Mouse (Mus musculus) right cerebral cortex, adult 2 months (tissue): ENCODE data around the gene Wdfy3.

ENCODE experiments used
- DNase-seq, 2 experiments: peaks; one replicate each; pipeline ENCODE4 v3.0.0; 2021 to 2022; ENCODE audit warnings: low spot score in 2 of 2

The Wdfy3 gene

DNA sequence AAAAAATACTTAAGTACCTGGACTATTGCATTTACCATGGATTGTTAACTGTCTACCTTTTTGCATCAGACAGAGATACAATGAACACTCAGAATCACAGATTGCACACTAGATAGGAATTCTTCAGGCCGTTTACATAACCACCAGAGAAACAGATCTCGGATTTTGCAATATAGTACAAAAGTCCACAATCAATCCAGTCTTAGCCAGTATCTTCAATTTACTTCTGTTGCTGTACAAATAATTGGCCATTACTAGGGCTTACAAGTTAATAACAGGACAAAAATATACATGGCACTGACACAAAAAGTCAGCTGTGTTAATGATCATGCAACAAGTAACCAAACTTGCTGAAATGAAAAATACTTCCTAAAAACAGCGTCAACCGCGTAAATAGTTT is 236.7 kb downstream of the Wdfy3 start:
- no peak for DNase-seq

DNA sequence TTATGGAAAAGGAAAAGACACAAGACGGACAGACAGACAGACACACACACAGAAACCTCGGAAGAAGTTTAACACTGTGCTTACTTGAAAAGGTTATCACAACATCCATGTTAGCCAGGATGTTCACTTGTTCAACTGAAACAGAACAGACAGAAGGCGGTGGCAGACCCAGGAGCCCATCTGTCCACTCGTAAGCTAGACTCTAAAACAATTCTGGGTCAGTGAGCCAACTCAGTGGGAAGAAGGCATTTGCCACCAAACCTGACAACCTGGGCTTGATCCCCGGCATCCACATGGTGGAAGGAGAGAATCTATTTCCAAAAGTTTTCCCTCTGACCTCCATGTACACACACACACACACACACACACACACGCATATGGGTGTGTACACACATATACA is 237.7 kb downstream of the Wdfy3 start:
- no peak for DNase-seq

DNA sequence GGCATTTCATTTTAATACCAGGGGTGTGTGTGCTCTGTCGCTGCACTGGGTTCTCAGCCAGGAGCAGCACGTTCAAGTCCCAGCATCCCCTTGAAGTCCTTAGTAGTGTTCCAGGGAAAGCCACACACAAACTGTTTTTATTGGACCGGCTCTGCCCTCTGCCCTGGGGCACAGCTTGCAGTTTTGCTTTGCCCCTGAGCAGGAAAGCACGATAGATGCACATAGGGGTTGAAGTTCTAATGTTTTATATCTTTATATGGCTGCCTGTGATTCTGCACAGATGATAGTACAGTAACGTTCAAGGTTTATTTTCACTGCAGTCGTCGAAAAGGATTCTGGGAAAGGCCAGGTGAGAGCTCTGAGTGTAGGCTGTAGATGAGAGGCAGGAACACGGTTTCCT is 239.5 kb downstream of the Wdfy3 start:
- no peak for DNase-seq

DNA sequence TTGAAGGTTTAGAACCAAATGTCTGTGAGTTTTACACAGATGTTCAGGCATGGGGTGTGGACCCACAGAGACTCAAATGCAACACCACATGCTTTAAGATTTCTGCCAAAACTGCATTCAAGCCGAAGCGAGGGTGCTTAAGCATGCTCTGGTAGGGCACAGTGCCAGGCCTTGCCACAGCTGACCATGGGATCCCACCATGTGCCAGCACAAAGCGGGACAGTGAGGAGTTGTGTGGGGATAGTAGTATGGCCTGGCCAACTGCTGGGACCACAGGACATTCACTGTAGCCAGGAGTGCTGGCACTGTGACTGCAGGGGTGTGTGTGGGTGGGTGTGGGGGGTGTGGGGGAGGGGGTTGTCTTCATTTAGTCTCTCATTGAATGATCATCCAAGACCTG is 240.8 kb downstream of the Wdfy3 start:
- no peak for DNase-seq

DNA sequence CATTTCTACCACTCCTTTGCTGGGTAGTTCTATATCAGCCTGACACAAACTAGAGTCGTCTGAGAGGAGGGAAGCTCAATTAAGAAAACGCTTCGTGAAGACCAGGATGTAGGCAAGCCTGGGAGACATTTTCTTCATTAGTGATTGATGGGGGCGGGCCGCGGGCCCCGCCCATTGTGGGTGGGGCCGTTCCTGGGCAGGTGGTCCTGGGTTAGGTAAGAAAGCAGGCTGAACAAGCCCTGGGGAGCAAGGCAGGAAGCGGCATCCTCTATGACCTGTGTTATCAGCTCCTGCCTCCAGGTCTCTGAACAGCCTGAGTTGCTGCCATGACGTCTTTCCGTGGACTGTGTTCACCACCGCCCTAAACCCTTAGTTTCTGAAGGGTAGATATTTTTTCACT is 242.2 kb downstream of the Wdfy3 start:
- DNase-seq: no peak

DNA sequence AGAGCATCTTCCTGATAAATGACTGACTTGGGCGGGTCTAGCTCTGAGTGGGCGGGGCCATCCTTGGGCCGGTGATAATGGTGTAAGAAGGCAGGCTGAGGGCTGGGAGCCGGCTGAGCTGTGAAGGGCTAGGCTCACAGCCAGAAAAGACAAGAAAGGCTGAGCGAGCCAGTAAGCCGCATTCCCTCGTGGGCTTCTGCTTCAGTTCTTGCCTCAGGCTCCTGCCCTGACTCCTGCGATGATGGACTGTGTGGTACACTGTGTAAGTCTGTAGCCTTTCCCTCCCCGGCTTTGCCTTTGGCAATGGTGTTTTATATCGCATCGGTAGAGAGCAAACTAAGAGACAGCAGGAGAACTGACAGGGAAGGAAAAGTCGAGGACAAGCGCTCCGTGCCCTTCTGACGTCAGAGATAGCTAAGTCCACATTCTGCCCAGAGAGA is 243.2 kb downstream of the Wdfy3 start:
- peak in 1 of 2 experiments; percentile 33 for DNase-seq

DNA sequence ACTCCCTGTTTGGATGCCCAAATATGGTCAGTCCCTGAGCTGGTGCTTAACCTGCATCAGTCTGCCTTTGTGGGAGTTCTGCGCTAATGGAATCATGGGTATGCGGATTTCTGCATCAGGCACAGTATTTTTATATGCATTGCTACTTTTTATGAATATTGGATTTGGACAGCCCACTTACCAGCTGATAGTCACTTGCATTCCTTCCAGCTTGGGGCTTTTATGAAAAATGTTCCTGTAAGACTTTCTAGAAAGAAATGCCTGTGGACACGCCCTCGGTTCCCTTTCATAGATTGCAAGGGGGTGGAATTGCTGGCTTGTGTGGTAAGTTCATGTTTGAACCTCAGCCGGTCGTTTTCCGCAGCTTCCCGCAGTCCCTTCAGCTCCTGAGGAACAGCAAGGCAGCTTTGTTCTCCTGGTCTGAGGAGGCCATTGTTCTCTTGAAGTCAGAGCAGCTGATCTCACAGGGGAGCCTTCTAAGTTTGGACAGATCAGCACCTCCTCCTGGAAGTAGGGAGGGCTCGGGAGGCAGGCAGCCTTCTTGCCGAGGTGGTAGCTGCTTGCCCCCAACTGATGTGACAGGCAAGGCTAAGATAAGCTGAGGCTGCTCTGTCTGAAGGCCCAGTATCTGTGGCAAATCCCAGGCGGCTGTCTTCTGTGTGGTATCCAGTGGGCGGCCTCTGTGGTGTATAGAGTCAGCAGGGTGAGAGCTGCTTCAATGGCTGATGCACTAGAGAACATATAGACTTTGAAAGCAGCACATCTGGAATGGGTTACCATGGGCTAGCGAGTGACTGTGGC is 244.4 kb downstream of the Wdfy3 start:
- peak in 1 of 2 experiments; percentile 33 for DNase-seq

DNA sequence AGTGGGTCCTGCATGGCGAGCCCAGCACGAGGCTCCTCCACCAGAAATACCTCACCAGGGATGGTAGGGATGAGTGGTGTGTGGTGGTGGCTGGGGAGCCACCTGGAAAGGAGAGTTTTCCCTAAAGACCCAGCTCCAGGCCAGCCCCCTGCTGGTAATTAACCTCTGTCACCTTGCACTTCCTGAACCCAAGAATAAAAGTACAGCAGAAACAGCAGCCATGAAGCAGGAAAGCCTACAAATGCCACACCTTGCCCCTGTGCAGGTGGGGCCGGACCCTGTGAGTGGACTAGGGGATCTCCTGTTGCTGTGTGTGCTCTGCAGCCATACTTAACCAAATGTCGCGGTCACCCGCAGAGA is 247.4 kb downstream of the Wdfy3 start:
- DNase-seq: no peak

DNA sequence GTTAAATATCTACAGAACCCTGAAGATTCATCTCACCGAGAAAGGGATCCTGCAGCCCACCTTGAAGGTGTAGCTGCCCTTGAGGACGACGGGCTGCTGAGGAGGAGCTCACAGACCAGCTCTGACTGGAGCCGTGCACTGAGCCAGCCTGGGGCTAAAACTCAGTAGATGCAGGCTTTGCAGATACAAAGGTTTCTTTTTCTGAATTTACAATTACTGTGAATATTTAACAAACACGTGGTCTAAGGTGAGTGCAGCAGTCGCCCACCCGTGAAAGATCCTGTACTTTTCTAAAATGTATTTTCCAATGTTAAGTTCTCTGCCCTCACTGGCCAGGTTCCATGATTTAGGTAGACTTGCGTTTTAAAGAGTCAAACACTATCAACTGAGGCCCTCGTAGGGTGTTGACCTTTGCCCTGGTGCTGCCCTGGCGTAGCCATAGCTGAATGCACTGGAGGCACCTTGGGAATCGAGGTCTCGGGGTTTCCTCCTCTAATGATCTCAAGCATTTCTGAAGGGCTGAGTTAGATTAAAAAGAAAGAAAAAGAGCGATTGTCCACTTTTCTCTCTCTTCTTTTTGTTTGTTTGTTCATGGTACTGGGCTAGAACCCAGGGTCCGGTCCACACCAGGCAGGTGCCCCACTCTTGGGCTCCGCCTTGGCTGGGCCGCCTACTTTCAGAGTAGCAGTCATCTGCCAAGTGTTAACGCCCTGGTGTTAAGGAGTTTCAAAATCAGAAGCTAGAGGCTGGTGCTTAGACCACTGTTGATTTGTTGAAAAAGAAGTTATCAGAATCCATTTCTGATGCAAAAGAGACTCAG is 248.0 kb downstream of the Wdfy3 start:
- no peak for DNase-seq

DNA sequence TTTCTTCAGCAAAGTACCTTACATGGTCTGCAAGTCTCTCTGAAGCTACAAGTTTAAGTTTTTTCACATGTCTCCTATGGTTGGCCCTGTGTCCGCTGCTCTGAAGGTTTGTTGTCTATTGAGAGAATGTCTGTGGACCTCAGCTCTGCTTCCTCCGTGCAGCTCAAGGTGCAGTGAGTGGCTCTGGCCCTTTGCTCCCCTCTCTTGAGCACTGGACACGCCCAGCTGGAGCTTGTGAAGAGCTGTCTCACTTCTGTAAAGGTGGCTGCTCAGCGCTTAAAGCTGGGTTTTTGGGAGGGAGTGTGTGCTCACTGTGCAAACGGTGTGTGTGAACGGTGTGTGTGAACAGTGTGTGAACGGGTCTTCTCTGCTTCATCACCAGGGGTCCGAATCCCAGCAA is 248.7 kb downstream of the Wdfy3 start:
- no peak for DNase-seq

DNA sequence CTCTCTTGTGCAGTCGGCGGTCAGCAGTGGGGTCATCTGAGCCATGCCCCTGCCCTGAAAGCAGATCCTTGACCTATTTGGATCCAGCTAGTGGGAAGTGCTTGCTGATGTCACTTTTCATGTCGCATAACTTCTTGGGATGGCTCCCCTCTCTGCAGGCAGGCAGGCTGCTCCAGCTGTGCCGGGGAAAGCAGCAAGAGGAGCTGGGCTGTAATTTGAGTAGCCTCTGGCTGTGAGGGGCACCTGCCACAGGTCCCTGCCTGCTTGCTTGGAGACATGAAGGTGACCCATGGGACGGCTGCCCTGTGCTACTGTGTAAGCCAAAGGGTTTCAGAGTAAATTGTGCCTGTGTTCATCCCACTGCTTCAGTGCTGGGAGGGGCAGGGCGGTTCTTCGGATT is 249.9 kb downstream of the Wdfy3 start:
- DNase-seq: no peak

DNA sequence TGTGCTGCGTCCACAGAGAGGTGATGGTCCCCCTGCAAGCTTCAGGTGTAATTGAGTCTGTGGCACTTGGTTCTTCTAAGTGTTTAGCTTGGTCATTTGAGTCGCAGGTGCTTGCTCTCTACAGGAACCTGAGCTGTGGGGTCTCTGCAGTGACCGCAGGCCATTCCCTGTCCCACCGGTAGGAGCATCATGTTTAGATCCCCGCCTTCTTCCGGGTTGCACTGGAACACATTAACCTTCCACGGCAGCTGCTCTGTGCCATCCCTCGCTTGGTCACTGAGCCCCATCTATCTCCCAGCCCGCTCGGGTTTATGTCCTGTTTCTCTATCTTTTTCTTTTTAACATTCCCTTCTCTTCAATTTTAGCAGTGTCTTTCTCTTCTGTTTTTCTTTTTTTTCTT is 250.5 kb downstream of the Wdfy3 start:
- no peak for DNase-seq

DNA sequence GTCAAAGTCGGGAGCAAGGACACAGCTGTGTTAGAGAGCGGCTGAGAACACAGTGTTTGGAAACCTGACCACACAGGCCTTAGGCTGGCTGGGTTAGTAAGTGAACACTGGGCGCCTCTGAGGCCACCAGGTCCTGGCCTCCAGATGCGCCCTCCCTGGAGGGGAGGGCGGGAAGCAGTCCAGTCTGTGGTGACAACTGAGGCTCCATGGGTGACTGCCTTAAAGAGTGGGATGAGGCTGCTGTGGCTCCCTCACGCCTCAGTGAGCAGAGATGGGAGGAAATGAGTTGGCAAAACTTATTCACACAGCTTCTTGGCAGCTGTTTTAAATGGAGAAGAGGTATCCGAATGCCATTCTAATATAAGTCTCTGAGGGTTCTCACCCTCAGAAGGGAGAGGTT is 252.9 kb downstream of the Wdfy3 start:
- no peak for DNase-seq

DNA sequence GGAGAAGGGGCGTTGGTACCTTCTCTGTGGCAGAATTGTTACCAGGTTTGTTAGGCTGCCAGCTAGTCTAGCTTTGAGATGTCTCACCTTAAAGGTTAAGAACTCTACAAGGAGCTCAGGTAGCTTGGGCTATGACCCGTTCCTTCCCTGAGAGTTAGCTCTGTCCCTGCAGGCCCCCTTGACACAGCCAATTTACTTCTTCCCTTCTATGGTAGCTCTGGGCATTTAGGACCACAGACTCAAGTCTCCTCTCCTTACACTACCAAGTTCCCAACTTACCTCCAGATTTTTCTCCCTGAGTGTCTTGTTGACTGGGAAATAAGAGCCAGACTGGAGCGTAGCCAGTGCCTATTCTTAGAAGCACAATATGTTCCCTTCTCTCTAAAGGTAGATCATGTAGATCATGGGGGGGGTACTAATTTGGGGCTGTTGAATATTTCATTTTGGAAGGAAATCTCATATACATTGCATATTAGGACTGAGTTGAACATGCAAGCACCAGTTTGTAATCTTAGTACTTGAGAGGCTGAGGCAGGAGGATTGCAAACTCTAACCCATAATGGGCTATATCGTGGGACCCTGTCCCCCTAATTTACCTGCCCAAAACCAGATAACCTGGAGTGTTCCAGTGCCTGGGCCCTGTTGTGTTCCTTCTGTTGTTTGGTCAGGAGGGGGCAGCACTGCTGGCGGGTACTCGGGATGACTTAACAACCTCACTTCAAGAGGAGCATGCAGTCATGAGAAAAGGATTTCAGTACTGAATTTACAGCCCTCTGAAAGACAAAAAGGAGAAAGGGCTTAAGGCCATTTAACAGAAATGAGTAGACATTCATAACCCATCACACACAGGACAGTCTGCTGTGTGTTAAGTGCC is 258.2 kb downstream of the Wdfy3 start:
- DNase-seq: peak in 1 of 2 experiments; percentile 58

DNA sequence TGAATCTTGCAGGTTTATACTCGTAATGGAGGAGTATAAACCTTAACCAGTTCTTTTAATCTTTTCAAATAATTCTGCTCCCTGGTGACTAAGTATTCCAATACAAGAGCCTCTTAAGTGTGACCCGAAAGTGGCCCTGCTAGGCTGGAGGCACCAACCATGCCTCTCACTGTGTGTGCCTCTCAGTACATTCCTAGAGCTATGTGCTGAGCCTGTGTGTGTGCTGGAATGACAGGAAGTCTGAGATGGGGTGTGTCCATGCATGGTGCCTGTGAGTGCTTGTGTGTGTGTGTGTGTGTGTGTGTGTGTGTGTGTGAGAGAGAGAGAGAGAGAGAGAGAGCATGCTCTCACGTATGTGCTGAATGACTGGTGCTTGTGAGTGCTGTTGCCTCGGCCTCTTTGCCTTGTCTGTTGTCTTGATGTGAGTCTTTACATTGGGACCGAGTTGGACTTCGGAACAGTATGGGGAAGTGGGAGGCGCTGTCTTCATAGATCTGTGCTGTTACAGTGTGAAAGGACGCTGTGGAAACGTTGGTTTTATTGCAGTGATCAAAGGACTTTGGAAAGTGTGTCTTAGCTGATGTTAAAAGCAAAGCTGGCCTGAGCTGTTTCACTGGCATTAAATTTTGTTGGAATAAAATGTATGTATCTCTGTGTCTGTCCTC is 267.2 kb downstream of the Wdfy3 start:
- DNase-seq: no peak

DNA sequence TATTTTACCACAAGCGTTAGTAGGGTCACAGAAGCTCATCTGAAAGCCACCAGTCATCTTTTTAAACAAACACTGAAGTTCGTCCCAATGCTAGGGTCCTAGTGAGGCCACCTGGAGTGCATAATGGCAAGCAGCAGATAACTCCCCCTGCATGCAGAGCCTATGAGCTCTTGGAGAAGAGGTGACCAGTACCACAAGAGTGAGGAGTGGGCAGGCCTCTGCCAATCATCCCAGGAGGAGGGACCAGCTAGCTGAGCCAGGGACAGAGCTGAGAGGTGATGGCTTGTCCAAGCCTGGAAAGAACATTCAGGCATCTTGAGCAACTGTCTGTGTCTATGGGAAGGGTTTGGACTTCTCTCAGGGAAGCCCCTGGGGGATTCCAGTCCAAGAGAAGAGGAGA is 267.8 kb downstream of the Wdfy3 start:
- no peak for DNase-seq

DNA sequence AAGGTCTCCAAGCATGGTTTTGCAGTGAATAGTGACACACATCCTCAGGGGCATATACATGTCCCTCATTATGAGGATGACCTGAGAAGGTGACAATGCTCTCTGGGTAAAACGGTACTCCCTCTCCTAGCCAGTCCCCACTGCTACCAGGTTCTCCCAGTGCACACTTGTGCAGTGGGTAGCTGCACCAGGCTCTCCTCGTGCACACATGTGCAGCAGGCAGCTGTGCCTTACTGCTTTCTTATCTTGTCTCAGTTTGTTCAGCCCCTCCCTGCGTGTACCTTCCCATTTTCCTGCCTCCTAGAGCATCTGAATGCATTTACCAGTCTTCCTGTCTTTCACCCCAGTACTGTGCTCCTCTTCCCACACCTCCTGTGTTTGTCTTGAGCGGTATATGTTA is 277.1 kb downstream of the Wdfy3 start:
- no peak for DNase-seq

DNA sequence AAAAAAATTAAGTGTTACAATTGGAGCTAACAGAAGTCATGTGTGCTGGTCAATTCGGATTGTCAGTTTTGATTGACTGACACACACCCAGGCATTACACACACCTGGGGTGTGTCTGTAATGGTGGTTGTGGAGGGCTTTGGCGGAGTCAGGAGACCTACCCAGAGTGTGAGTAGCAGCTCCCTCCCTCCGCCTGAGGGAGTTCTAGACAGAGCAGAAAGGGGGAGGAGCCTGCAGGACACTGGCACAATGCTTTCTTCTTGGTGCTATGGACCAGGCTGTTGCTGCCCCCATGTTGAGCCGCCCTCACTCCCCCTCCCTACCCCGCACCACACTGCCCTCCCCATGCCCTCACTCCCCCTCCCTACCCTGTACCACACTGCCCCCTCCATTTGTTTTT is 279.2 kb downstream of the Wdfy3 start:
- DNase-seq: no peak

DNA sequence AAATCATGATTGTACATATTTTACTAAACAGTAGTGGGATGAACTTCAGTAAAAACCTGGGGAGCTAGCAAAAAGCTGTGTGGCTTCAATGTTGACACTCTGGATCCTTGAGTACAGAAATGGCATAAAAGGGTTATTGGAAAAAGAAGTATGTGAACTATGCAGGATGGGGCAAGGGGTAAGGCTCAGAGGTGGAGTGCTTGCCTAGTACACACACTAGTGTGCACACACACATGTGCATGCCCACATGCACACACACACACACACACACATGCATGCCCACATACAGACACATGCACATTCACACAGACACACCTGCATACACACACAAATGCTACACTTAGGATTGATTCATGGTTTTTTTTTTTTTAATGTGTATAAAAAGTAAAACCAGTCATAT is 280.0 kb downstream of the Wdfy3 start:
- no peak for DNase-seq

DNA sequence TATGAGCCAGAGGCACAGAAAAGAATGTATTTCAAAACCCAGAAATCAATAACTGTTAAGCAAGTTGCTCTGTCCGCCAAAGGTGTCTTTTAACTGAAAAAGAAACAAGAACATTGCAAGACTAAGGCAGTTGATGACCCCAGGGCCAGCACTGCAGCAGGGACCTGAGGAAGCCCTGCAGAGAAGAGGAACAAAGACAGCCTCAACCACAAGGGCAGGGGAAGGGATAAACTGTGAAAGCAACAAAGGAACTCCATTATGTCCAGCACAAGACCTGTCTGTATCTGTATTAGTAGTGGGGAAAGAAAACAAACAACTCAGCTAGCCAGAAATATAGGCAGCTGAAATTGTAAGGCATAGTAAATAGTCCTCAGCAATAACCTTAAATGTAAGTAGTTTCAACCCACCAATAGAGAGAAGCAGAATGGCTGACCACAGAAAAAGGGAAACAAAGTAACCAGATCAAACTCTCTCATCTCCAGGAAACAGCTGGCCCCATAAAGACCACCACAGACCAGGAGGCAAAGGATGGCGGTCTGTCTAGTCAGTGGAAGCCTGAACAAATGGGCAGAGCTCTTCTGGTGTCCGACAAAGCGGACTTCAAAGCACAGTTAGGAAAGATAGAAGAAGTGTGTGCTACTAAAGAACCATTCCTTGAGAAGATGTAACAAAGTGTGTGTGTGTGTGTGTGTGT is 283.7 kb downstream of the Wdfy3 start:
- DNase-seq: no peak

DNA sequence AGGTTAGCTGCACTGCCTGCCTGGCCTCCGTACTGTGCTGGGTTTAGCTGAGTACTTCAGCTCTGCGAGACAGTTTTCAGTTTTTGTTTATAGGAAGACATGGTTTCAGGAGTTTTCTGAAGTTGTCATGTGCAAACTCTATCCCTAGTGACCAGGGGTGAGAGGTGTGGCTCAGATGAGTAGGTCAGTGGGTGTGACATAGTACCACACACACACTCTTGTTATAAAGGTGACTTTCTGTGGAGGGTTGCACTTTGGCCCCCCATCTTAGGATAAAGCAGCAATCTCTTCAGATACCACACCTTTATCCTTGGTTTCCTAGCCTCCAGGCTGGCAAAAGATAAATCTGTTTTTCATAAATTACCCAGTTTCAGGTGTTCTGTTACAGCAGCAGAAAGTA is 284.9 kb downstream of the Wdfy3 start:
- DNase-seq: no peak
